Mouse (Mus musculus) cerebellum, adult 2 months (tissue): ENCODE data around the gene Hmga2. TPM values are rescaled to one million over a fixed set of nuclear protein-coding genes. Genes with fewer than 3 reads are reported as not detected.

Experiments
- DNase-seq, 2 experiments: peaks; one replicate each; pipeline ENCODE4 v3.0.0; 2021
- H3K27ac ChIP-seq: fragments of 200-500 bp; 2 replicates; pipeline ENCODE4 v1.5.1; 2012; ENCODE audit warnings: low read length, control low read depth, inconsistent platforms; ENCODE audit not compliant: insufficient read depth
- H3K27me3 ChIP-seq: fragments of 200-500 bp; 2 replicates; pipeline ENCODE4 v1.6.1; 2012; ENCODE audit warnings: inconsistent platforms, mild to moderate bottlenecking, low read length, moderate library complexity; ENCODE audit not compliant: control insufficient read depth, insufficient read depth
- H3K4me1 ChIP-seq: fragments of 200-500 bp; 2 replicates; pipeline ENCODE4 v1.6.1; 2011; ENCODE audit warnings: low read length; ENCODE audit not compliant: control insufficient read depth, insufficient read depth
- H3K4me3 ChIP-seq: fragments of 200-500 bp; replicated peaks from 2 replicates; pipeline ENCODE3; 2011; ENCODE audit warnings: mild to moderate bottlenecking, low read depth, low read length, control low read depth; ENCODE audit not compliant: insufficient read depth
- CTCF ChIP-seq: fragments of 200-500 bp; IDR thresholded peaks from 2 replicates; pipeline ENCODE4 v1.5.1; 2011; ENCODE audit warnings: low read depth, mild to moderate bottlenecking, control low read depth, low read length, moderate library complexity, borderline replicate concordance; ENCODE audit not compliant: insufficient read depth
- POLR2A ChIP-seq: fragments of 200-500 bp; IDR thresholded peaks from 2 replicates; pipeline ENCODE4 v1.6.1; 2011; ENCODE audit warnings: low read length, control low read depth, borderline replicate concordance; ENCODE audit not compliant: insufficient read depth
- WGBS: fragments of 180-500 bp; shearing (Covaris S2); methylation state at CpG from one replicate; pipeline ENCODE4 v1.1.7; 2018; 5-methylcytosine and 5-hydroxymethylcytosine counted together
- polyA plus RNA-seq: library from polyadenylated mRNA; depleted of rRNA; stranded (reverse); fragments of >200 nt; gene quantifications from 2 replicates; pipeline ENCODE4 v1.2.3, GENCODE M21; 2012

Hmga2 gene
- polyA plus RNA-seq, 1 experiment = 0.05 TPM

DNA sequence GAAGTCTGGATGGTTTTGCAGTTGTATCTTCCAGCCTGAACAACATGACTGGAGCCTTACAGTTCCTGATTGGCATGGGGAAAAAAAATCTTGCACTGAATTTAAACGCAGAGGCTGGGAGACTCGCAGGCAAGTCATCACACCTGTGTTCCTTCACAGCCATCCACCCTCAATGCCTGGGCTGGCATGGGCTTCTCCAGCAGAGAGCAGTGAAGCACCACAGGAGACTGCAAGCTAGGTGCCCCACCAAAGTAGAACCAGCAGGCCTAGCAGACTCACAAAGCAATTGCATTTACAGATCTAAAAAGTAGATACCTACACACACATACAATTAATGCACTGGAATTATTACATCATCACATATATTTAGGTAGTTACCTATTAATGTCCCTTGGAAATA is 44.8 kb downstream of the Hmga2 start:
- WGBS = 79% methylated on average over 2 of the region's 2 CpGs
- H3K27me3 ChIP-seq = no peaks in the 10 kb centered on the region; the same call in 1 of the 2 replicates
- DNase-seq = no peak
- peaks cover 5% of the 10 kb centered on the region; the same call in 1 of the 2 replicates for H3K4me1 ChIP-seq
- H3K27ac ChIP-seq = no peak overlapping the region
- H3K4me3 ChIP-seq = no peak overlapping the region
- TF ChIP-seq POLR2A (no peak), CTCF (0 out of 2 replicates have a peak, but pooled peaks have one; percentile 6)

- no peak overlapping the region for H3K4me3 ChIP-seq
- H3K27ac ChIP-seq = no peak overlapping the region
- no peak for DNase-seq
- H3K27me3 ChIP-seq = no peaks in the 10 kb centered on the region; the same call in 1 of the 2 replicates
- TF ChIP-seq POLR2A (no peak), CTCF (no peak)
- peaks cover 5% of the 10 kb centered on the region; the same call in 1 of the 2 replicates for H3K4me1 ChIP-seq
- 89% methylated on average over 7 of the region's 7 CpGs for WGBS
Measured at GRCm38 (mm10) chr10:120430422-120430821, 45.8 kb downstream of the Hmga2 start.

GRCm38 (mm10) chr10:120429758-120430259 is 46.5 kb downstream of the Hmga2 start:
- Histone ChIP-seq H3K4me1 (peaks cover 5% of the 10 kb centered on the region; the same call in 1 of the 2 replicates), H3K27me3 (no peaks in the 10 kb centered on the region; the same call in 1 of the 2 replicates), H3K4me3 (no peak overlapping the region), H3K27ac (no peak overlapping the region)
- TF ChIP-seq CTCF (no peak), POLR2A (no peak)
- DNase-seq = no peak
- WGBS = 87% methylated on average over 5 of the region's 5 CpGs

DNA sequence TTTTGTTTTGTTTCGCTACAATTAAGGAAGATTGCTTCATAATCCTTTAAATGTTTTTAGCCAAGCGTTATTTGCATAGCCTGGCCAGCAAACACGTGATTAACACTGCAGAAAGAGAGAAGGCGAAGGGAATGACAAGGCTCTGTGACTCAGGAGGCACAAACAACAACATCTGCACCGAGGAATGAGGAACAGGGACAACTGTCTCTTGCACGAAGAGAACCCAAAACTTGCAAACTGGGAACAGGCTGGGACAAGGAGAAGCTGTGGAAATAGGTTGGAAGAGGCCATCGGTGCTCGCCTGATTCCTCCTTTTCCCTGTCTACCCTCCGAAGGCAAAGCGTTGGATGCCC is 47.1 kb downstream of the Hmga2 start:
- peaks cover 5% of the 10 kb centered on the region; the same call in 1 of the 2 replicates for H3K4me1 ChIP-seq
- H3K27ac ChIP-seq = no peak overlapping the region
- 46% methylated on average over 10 of the region's 10 CpGs for WGBS
- TF ChIP-seq POLR2A (no peak), CTCF (no peak)
- H3K4me3 ChIP-seq = no peak overlapping the region
- no peaks in the 10 kb centered on the region; the same call in 1 of the 2 replicates for H3K27me3 ChIP-seq
- no peak for DNase-seq

DNA sequence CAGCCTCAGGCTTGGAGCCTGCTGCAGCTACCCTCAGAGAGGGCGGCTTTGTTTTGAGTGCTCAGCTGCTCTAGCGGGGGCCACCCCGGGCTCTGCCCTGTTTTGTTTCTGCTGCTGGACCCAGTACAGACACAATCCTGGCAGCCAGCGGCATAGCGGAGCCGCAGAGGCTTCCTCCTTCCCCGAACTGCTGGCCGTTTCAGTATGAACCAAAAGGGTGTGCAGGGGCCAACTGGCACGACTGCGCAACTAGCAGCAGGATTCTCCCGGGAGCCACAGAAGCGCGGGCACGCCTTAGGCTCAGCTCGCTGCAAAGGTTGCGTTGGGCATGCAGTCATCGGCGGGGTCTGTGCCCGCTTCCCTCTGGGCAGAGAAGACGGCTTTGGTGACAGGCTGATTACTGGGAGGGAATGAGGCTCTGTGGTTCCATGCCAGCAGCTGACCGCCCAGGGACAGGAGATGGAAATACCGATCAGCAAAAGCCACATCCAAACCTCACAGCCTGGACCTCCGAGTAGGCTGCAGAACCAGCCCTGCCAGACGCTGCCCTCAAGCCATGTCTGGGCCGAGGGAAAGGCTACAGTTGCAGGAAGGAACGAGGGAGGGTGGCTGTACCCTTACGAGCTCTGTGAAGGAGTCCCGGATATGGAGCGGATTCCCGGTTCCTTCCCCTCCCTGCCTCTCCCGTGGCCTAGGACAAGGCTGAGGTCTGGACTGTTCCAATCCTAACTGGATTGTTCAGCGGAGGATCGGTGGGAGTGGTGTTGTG is 47.7 kb downstream of the Hmga2 start:
- TF ChIP-seq POLR2A (no peak), CTCF (no peak)
- 4% methylated on average over 33 of the region's 33 CpGs for WGBS
- peak; percentile 34 to 55 for DNase-seq
- Histone ChIP-seq H3K27me3 (no peaks in the 10 kb centered on the region; the same call in 1 of the 2 replicates), H3K4me1 (peaks cover 5% of the 10 kb centered on the region; the same call in 1 of the 2 replicates), H3K27ac (no peak overlapping the region), H3K4me3 (peak overlapping the region; percentile 5)

- Histone ChIP-seq H3K27ac (no peak overlapping the region), H3K4me3 (no peak overlapping the region), H3K27me3 (peaks cover 2% of the 10 kb centered on the region; the same call in 1 of the 2 replicates), H3K4me1 (peaks cover 5% of the 10 kb centered on the region; the same call in 1 of the 2 replicates)
- no peak for TF ChIP-seq CTCF
- no peak for TF ChIP-seq POLR2A
- 51% methylated on average over 14 of the region's 14 CpGs for WGBS
- no peak for DNase-seq
Measured at GRCm38 (mm10) chr10:120426086-120426610, 50.1 kb downstream of the Hmga2 start.

DNA sequence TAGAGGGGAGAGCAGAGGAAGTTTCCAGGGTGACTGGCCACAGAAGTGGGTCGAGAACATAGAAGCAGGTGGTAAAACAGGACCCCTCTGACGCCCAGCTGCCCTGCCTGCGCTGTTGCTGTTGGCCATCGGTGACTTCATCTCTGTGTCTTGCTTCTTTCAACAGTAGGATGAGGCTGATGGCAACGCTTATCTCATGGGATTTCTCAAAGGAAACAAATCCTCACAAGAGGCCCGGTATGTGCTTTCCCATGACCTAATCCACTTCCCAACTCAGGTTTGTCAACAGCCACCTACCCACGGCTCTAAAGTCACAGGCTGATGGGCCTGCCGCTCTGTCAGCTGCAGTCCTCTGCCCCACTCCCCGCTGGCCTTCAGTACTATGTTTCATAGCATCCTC is 52.3 kb downstream of the Hmga2 start:
- Histone ChIP-seq H3K27ac (no peak overlapping the region), H3K4me1 (peaks cover 4% of the 10 kb centered on the region; the same call in 1 of the 2 replicates), H3K4me3 (no peak overlapping the region), H3K27me3 (peaks cover 3% of the 10 kb centered on the region; the same call in 1 of the 2 replicates)
- 80% methylated on average over 9 of the region's 9 CpGs for WGBS
- TF ChIP-seq POLR2A (no peak), CTCF (no peak)
- no peak for DNase-seq

GRCm38 (mm10) chr10:120423256-120423655 is 53.0 kb downstream of the Hmga2 start:
- 75% methylated on average over 7 of the region's 7 CpGs for WGBS
- H3K4me1 ChIP-seq = no peaks in the 10 kb centered on the region
- TF ChIP-seq POLR2A (no peak), CTCF (no peak)
- H3K27me3 ChIP-seq = peaks cover 3% of the 10 kb centered on the region; the same call in 1 of the 2 replicates
- DNase-seq = no peak
- H3K27ac ChIP-seq = no peak overlapping the region
- H3K4me3 ChIP-seq = no peak overlapping the region
